Mouse (Mus musculus): ENCODE results near the gene Plcl2.

Plcl2 gene

GRCm38 (mm10) chr17:50509251-50510104, at the start of gene Plcl2:
TSS of gene Plcl2 (plus strand) at chr17:50509403.
- DNase-seq = peak; percentile 15

- no peak for DNase-seq
Measured at GRCm38 (mm10) chr17:50460301-50460700, 48.9 kb upstream of the Plcl2 start.

GRCm38 (mm10) chr17:50467438-50467837, 41.8 kb upstream of the Plcl2 start:
- no peak for DNase-seq

GRCm38 (mm10) chr17:50469126-50469525, 40.1 kb upstream of the Plcl2 start:
- no peak for DNase-seq

DNA sequence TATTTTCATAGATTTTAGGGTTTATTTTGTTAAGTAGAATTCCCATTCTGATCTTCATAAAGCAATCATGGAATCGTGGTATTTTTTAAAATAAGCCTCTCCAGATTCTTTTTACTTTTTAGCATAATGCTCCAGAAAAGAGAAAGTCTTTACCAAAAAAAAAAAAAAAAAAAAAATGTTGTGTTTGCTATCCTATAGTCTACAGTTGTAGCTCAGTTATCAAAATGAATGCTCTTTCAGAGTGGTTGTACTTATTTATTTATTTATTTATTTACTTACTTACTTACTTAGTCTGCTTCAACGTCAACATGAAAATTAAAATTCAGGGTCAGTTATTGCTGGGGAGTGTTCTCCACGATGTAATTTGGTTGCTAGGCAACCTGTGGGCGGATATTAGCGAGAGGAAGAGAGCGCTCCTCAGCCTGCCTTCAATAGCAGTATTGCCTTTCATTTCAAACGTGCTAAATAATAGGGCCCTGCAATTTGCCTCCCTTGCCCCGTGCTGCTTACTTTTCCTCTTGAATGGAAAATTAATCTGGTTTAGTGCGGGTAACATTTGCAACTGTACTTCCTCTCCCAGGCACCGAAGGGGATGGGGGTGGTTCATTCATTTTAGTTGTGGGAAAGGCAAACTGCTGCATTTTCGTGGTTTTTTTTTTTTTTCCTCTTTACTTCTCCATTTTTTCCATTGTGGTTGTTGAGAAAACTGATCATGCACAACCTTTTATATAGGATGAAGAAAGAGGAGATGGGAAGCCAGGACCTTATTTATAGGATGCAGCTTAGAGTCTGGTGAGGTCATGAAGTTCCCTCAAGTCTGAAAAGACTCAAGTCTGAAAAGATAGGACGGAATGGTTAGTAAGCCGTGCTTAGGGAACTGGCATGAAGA, 39.4 kb upstream of the Plcl2 start:
- no peak for DNase-seq

GRCm38 (mm10) chr17:50470432-50471078, 38.6 kb upstream of the Plcl2 start:
- DNase-seq = peak; percentile 37

DNA sequence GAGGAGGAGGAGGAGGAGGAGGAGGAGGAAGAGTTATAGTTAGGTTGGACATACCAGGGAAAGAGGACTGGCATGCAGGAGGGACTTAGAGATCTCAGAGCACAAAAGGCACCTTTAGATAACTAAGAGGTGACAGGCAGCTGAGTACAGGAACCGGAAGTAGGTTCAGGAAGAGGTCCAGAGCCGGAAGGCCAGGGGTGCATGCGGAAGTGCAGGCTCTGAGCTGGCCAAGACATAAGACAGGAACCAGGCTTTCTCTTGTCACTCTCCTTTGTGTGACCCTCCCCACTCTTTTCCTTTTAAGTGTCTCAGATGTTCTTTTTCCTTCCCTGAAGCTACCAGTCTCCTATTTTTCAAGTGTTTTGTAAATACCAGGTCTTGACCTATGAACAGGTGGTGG, 38.0 kb upstream of the Plcl2 start:
- DNase-seq = peak; percentile 58

- DNase-seq = no peak
Measured at GRCm38 (mm10) chr17:50477277-50477676, 31.9 kb upstream of the Plcl2 start.

- DNase-seq = no peak
Measured at GRCm38 (mm10) chr17:50480867-50481266, 28.3 kb upstream of the Plcl2 start.

DNA sequence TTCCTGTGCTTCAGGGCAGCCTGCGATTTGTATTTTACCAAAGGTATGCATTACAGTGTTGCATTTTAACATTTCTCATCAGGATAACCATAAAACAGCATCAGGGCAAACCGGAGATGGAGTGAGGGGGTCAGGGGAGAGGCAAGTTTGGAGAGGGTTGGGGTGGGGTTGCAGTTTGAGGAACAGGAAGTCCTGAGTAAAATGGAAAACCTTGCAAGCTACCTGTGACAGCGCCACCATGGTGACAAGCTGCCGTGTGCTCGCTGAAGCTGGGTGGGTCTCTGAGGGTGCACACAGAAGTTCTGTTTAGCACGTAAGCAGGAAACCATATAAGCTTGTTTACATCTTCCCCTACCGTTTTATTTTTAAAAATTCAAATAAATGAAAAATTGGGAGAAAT, 25.5 kb upstream of the Plcl2 start:
- no peak for DNase-seq

- no peak for DNase-seq
Measured at GRCm38 (mm10) chr17:50484981-50485380, 24.2 kb upstream of the Plcl2 start.

DNA sequence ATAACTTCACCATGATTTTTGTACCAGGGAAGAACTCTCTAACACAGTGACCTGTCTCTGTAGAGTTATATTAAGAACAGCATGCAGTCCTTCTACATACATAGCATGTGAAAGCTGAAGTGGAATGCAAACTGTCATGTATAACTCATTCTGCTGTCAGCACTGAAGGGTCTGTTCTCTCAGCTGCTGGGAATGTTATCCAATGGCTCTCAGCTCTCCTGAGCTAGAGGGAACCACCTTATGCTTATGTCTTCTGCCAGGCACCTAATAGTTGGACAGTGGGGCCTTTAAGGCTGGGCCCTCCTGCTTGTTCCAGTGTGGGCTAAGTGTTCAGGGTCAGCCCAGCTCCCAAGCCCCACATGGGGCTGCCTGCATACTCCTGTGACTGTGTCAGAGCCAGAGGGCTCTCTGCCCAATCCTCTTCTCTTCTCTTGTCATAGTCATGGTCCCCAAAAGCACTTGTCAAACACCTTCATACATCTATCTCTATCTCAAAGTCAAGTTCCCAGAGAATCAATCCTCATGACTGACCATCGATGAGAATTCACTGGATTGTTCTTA, 22.1 kb upstream of the Plcl2 start:
- no peak for DNase-seq

DNA sequence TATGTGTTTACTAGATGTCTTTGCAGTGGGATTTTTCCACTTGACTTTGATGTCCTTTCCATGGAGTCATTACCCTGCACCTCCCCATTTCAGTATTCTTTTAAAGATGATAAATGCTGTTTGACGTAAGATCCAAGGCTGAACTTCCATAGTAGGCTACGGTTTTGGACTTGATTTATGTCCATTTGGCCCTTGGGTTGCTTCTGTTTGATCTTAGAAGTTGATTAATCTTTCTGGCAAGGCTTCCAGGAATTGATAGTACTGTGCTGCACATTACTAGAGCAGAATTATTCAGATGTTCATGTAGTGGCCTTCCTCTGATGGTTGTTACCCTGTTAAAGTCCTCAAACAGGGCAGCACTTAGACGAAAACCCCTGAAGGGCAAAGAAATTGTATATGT, 21.5 kb upstream of the Plcl2 start:
- DNase-seq = no peak

GRCm38 (mm10) chr17:50488406-50488805, 20.8 kb upstream of the Plcl2 start:
- no peak for DNase-seq

DNA sequence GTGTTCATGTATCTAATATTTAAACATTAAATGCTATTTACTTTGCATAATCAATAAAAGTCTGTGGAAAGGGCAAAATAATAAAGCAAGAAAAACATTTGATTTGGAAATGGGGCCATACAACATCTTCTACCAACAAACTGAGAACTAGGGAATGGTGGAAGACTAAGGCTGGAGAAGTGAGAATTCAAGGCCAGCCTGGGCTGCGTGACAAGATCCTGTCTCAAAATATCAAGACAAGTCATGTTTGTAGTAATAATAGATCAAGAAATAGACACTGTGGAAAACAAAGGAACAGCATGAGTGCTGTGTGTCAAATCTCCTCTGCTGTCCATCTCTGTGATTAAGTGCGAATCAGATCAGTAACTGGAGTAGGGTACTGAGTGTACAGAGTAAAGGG, 20.3 kb upstream of the Plcl2 start:
- DNase-seq = no peak

GRCm38 (mm10) chr17:50490644-50491430, 18.4 kb upstream of the Plcl2 start:
- DNase-seq = no peak

- DNase-seq = no peak
Measured at GRCm38 (mm10) chr17:50491496-50491895, 17.7 kb upstream of the Plcl2 start.

- DNase-seq = no peak
Measured at GRCm38 (mm10) chr17:50495216-50495889, 13.8 kb upstream of the Plcl2 start.

GRCm38 (mm10) chr17:50498062-50498697, 11.0 kb upstream of the Plcl2 start:
- DNase-seq = no peak

DNA sequence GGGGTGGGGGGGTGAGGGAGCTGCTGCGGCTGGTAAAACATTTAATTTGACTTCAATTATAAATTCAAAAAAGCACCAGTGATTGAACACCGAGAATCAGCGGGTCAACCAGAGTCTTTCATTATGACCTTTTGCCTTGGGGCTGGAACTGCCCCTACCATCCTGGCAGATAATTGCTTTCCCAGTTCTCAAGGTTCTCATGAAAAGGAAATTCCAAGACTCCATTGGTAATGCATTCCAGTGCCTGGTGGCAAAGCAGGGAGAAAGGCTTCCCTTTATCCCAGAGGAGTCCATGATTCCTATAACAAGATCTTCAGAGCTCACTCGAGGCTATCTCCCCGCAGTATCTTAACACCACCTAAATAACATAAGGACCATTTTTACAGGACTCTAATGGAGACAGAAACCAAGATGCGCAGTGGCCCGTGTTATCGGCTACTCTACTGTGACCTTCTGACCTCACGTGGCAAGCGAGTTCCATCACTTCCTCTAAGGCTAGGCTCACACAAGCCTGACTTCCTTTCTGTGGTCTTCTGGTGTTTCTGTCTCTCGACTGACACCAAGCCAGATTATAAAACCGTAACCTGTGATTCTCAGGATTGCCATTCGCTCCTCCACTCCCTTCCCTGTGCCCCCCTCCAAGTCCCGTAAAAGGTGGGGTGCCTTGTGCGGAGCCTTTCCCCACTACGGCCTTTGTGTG, 10.0 kb upstream of the Plcl2 start:
- DNase-seq = no peak
